Mouse (Mus musculus): ENCODE measurements around the gene Osbpl5.

The Osbpl5 gene

DNA sequence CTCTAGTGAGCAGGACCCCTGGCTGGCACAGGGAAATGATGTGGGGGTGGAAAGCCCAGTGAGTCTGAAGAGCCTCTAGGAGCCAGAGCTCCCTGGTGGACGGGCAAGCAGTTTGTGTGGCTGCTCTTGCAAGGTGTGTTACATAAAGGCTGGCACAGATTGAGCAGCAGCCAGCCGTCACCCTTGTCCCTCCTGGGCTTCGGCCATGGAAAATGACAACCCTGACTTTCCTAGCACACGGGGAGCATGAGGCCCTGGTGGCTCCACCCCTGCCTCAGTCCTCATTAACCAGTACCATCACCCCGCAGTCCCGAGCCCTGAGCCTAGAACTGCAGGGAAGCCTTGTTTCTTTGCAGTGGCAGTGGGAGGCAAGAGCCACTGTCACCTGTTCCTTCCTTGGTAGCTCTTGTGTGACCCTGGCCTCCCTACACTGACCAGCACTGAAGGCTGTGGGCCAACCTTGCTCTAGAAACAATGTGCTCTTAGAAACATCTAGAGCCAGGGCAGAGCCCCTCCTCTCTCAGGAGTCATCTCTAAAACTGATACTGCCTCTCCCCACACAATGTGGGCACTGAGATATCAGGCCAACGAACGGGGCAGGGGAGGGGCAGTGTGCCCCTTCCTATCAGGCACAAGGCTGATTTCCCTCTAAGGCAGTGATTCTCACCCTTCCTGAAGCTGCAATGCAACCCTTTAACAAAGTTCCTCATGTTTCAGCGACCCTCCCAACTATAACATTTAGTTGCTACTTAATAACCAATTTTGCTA, 1.2 kb downstream of the Osbpl5 start:
- no peak for DNase-seq (ENCODE audit: low spot score in 2 of 2)

DNA sequence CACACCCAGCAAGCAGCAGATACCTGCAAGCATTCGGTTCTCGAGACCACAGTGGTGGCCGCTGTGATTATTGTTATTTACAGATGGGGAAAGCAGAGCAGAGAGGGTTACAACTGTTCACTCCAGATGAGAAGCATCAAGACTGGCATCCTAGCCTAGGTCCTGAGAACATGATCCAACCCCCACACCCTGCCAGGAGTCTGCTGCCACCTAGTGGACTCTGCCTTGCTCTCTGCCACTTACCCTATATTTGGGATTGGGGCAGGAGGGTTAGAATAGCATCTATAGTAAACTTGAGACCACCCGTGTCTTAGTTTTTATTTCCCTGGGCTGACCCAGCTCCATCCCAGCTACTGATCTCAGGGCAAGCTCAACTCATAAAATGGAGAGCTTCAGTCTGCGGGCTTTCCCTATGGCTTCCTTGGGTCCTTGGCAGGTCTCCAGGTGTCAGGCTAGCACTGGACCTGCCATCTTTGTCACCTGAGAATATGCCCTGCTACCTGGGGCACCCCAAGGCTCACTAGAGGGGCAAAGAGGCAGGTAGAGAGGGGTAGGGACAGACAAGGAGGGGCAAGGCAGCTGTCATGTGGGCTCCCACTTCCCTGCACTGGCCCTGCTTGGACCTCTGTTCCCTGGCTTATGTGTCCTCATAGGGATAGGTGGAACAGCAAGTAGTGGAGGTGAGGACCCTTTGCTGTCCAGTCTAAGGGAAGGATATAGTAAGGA, 2.6 kb downstream of the Osbpl5 start:
- peak; percentile 44 to 78 for DNase-seq (ENCODE audit: low spot score in 2 of 2)

DNA sequence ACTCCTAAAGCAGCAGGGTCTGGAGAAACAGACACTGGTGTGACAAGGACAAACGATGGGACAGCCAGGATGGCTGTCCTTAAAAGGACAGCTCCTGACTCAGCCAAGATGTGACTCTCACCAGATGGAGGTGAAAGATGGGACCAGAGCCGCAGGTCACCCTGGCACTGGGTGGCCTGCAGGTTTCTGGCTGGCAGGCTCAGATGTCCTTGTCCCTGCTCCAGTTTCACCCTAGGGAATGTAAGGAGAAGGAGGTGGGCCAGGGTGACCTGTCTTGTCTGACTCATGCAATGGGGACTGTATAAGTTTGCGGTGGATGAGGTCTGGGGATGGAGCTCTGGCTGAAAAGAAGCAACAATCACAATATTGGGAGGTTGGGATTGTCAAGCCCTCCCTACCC, 4.2 kb downstream of the Osbpl5 start:
- DNase-seq (ENCODE audit: low spot score in 2 of 2) = no peak

DNA sequence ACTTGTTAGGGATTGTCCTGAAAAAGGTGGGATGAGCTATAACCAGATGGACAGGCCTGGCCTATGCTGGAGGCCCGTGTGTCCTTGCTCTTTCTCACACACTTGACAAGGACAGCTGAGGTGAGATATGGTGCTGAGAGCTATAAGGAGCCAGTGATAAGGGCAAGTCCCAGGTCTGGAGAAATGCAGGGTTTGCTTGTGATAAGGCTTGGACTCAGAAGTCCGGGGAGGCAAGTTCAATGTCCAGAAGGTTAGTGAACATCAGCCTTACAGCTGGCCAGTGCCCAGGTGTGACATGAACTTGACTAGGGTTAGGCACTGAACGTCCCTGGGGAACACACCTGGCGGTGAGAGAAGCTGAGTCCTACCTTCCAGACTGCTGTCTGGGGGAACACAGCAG, 4.7 kb downstream of the Osbpl5 start:
- DNase-seq (ENCODE audit: low spot score in 2 of 2) = no peak

DNA sequence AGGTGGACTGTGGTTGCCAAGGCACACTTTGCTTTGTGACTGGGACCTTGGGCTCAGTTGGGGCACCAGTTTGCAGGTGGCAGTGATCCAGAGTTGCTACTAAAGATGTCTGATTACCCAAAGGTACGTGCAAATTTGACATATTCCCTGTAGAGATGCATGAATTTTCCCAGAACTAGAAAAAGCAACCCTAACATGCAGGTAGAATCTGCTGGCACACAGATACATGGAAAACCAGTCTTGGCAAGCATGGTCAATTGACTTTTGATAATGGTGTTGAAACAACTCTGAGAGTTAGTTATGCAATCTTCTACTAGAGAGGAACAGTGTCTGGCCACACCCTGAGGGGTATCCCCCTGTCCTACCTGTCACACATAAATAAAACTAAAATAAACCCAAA, 5.4 kb downstream of the Osbpl5 start:
- DNase-seq (ENCODE audit: low spot score in 2 of 2) = no peak

DNA sequence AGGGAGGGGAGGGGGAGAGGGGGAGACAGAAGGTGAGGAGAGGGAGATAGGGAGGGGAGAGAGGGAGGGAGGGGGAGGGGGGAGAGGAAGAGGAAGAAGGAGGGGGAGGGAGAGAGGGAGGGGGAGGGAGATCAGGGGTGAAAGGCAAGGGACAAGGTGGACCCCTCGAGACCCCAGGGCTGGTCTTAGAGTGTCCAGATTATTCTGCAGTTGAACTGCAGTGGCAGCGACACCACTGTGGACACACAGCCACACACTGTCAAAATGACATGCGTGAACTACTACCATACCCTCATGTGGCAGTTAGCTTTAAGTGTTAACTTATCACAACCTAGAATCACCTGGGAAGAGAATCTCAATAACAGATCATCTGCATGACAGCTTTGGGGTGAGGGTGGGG, 7.7 kb downstream of the Osbpl5 start:
- DNase-seq (ENCODE audit: low spot score in 2 of 2) = no peak

DNA sequence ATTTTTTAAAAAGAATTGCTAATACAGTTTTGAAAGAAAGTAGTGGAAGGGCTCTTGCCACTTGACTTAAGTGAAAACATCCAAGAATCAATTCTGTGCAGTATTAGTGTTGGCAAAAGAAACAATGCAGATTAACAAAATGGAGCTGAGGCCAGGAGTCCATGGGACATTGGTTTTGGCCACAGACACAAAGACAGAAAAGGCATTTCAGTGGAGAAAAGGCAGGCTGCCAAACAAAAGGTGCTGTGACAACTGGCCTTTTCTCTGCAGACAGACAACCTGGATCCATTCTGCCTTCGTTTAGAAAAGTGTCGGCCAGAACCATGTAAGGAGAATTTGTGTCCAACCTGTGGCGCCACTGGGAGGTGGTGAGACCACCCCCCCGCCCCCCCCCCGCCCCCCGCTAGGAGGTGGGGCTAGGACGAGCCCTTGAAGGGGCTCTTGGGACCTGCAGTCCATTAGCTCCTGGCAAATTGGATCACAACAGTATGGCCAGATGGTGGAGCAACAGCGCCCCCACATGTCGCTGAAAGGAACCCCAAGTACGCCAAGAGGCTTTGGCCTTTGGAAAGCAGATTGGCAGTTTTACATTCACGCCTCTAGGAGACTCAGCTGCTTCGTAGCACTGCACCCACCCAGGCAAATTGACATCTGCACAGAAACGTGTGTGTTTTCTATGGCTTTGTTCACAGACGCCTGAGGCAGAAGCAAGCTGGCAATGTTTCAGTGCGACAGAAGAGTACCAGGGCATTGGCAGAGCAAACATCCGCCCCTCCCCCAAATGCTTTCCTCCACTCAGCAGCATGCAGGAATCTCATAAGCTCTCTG, 8.5 kb downstream of the Osbpl5 start:
- peak; percentile 65 to 85 for DNase-seq (ENCODE audit: low spot score in 2 of 2)

DNA sequence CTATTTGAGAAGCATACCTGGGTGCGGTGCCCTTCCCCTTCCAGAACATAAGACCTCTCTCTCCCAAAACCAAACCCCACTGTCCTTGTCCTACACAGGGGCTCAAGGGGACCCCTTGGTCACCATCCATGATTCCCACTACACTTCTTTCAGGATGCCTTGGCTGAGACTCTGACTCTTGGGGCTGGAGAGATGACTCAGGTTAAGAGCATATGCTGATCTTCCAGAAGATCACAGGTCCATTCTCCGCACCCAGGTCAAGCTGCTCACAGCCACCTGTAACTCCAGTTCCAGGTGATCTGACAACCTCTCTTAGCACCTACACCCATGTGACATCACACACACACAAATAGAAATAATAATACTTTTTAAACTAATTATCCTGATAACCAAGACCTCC, 16.1 kb downstream of the Osbpl5 start:
- DNase-seq (ENCODE audit: low spot score in 2 of 2) = no peak

DNA sequence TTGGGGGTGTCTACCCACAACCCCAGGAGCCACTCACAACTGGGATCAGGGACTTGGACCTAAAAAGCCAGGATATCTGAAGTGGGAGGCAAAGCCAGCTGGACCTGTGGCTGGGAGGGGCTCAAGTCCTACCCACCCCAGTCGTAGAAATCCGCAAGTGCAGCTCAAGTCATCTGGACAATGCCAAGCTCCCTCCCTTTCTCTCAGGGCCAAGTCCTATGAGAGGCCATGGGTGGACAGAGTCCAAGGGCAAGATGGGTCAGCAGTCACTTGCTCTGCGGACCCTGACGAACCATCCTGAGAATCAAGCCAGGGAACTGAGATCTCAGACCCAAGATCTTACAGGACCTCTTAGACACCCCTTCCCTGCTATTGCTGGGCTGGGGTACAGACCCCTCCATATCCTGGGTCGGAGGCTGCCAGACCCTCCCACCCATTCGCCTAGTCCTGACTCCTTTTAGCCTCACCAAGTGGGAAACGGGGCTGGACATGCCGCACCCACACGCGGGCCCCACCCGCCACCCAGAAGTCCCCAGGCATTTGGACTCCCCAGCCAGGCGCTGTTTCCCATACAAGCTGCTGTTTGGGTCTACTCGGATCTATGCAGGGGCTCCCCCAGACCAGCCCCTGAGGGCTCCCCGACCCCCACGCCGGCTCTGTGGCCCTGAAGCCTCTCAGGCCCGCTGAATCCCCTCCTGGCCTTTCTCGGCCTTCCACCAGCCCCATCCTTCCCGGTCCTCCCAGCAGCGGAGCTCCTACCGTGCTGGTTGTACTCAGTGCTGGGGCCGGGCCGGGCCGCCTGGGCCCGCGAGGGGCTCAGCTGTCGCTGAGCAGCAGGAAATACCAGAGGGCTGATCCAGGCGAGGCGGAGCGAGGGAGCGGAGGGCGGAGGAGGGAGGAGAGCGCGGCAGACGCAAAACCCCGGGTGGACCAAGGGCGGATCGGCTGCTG, 17.0 kb downstream of the Osbpl5 start:
- DNase-seq (ENCODE audit: low spot score in 2 of 2) = peak; percentile 34 to 74

DNA sequence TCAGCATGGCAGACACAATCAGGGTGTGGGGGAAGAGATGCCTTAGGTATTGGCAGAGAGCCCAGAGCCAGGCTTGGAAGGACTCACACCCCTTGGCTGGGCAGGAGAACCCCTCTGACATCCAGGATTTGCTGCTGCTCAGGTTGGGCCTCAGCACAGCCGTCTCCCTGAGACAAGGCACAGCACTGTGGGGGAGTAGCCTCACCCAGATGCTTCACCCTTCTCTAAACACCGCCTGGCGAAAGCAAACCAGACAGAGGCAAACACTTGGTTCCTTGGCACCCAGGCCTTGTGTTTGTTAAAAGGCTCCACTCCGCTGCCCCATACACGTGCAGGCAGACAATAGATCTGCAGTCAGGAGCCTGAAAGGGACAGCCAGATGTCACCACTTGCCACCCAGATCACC, 18.2 kb downstream of the Osbpl5 start:
- DNase-seq (ENCODE audit: low spot score in 2 of 2) = no peak

DNA sequence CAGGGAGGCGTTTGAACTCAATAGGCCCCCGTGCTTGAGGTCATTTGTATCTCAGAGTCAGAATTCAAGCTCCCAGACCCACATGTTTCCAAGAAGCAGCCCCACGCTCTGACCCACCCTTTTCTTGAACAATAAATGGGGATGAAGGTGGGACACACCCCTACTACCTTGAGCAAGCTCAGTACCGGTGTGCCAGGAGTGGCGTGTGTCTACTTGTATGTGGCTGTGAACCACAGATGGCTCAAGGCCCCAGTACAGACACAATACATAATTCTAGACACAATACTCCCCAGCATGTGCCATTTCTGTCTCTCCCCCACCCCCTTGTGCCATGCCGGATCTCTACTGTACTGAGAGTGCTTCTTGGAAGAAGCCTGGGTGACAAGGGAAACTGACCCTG, 18.6 kb downstream of the Osbpl5 start:
- no peak for DNase-seq (ENCODE audit: low spot score in 2 of 2)

DNA sequence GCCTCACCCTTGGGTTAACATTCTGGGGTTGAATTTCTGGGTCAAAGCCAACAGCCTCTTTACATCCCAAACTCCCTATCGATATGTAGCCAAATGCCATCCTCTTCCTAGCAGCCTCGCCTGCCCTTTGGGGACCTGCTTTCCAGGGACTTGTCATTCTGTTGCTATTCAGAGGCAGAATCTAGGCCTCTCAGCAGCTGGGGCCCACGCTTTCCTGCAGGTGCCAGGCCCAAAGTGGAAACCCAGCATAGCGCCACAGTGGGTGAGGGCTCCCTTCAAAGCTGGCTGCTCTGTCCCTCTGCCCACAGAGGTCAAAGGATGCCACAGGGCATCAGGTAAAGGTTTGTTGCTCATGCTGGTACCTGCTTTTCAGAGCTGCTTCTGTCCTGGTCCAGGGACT, 23.0 kb downstream of the Osbpl5 start:
- no peak for DNase-seq (ENCODE audit: low spot score in 2 of 2)

DNA sequence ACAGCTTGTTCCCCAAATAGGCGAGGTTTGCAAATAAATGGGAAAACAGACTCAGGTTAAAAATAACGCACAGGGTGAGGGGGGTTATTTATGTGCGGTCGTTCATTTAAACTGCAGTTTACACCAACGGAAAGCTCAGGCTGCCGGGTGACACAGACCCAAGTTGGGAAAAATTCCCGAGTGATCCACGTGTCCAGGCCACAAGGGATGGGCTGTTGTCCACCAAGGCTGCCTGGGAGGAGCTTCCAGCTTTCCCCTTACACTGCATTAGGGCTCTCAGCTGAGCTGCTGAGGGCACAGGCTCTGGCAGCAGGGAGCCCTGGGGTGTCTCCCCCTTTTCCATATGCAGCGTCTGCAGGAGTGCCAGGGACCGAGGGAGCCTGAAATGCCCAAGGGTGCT, 26.9 kb downstream of the Osbpl5 start:
- no peak for DNase-seq (ENCODE audit: low spot score in 2 of 2)

DNA sequence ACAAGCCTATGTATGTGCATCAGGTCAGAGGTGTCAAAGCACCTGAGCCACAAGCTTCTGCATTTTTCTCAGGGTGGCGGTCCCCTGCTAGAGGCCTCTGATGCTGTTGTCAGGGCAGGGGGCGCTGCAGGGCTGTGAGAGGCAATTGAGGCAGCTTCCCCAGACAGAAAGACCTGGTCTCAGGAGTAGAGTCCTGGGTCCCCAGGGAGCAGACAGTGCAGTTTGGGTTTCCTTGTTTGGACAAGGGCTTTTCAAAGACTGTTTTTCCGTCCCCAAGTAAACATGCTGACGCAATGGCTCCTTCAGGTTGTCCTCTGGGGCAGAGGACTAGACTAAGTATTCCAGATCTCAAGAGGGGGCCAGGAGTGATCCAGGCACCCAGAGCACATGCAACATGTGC, 30.4 kb downstream of the Osbpl5 start:
- DNase-seq (ENCODE audit: low spot score in 2 of 2) = no peak

DNA sequence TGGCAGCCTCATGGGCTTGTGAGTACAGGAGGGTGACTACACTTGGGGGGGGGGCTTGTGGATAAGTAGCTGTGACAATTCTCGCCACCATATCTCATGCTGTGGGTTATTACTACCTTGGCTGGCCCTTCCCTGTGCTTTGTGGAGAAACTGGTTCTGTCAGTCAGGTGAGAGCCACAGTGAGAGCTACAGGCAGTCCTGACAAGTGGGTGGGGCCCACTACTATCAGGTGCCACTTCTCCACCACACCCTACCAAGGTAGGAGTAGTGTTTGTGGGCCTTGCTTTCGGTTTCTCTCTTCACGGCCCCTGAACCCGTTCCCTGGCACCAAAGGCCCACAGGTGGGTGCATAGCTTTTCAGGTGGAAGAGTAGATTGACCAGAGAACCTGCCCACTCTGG, 32.9 kb downstream of the Osbpl5 start:
- no peak for DNase-seq (ENCODE audit: low spot score in 2 of 2)

DNA sequence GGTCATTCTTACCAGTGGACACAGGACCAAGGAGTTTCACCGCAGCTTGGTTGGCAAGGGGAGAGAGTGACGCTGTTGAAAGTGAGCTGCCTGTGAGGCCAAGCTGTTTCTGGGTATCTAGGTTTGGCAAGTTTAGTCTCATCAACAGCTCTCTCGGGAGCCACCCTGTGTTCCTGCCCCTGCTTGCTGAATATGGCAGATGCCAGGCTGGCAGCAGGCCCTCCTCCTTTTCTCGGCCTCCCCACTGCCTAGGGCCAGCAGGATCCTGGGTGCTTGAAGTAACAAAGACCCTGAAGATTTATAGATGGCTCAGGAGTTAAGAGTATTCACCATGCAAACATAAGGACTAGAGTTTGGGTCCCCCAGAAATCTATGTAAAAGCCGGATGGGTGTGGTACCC, 34.1 kb downstream of the Osbpl5 start:
- no peak for DNase-seq (ENCODE audit: low spot score in 2 of 2)

DNA sequence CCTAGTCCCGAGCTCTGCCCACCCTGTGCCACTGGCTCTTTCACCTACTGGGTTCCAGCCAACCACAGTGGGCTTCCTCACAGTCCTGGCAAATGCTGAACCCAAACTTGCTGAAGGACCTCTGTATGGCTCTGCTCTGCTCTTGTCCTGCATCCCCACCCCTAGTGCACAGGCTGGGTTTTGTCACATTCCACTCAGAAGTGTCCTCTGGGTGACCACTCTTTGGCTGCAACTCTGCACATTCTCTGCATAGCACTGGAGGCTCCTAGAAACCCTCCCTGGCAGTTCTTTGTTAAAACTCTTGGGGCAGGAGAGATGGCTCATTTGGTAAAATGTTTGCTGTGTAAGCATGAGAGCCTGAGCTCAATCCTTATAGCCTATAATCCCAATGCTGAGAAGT, 39.0 kb downstream of the Osbpl5 start:
- no peak for DNase-seq (ENCODE audit: low spot score in 2 of 2)

DNA sequence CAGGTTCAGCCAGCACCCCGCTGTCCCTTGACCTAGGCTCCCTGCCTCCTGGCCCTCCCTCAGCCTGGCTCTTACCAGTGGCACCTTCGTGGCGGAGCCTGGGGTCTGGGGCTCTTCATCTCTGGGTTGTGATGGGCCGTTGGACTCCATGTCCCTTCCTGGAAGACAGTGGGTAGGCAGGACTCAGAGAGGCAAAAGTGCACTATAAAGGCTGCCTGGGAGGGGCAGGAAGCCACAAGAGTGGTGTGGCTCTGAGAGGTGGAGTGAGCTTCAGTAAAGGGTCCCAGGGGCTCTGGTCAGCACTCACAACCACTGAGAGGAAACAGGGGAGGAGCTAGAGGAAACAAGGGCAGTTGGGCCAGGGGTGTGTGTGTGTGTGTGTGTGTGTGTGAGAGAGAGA, 43.4 kb downstream of the Osbpl5 start:
- DNase-seq (ENCODE audit: low spot score in 2 of 2) = no peak

DNA sequence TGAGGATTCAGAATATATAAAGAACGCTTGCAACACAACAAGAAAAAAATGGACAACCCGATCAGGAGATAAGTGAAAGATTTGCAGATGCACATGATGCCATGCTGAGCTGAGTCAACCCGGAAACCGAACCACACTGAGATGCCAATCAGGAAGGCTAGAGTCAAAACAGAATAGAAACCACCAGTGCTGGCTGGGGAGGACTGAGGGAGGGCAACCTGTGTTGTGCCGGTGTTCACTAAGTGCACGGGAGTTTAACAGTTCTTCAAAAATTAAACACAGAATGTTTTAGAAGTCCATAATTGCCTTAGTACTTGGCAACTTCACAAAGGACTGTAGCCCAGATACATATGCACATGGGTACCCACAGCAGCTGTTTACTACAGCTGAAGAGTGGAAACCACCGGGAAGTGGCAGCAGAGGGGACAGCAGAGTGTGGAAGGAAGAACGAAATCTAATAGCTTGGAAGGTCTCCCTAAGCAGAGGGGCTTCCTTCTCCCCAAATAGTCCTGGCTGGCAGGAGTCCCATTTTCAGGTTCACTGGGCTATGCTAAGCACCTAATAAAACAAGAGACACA, 43.9 kb downstream of the Osbpl5 start:
- no peak for DNase-seq (ENCODE audit: low spot score in 2 of 2)

DNA sequence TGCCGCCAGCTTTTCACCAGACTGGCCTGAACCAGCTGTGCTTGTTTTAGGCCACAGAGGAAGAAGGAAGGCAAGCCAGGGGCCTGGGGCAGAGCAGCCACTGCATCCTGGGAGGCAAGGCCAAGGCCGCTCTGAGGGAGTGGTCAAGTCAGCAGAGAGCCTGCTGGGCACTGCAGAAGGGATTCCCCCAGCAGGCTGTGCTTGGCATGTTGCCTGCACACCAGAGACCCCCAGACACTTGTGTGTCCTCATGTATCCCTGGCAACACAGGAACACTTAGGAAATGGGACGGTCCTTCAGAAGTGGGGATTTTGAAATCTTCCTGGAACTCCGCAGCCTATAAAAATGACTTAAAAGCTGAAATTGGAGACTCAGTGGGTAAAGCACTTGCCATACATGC, 44.8 kb downstream of the Osbpl5 start:
- DNase-seq (ENCODE audit: low spot score in 2 of 2) = no peak

DNA sequence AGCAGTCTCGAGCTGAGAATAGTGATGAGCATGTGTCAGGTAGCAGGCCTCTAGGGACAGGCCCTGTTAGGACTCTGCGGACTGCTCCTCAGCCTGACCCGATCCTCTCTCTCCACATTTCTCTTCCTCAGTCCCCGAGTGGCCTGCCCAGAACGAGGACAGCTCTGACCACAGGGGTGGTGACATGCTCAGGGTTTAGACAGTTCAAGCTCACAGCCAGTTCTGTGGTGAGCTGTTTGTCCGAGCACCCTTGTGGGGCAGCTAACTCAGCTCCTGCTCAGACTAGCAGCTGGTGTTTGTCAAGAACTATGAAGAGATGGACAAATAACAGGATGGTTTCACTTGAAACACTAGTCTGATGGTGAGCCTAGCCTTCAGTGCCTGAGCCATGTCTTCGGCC, 45.4 kb downstream of the Osbpl5 start:
- DNase-seq (ENCODE audit: low spot score in 2 of 2) = no peak
